Mouse (Mus musculus) hindbrain, embryonic 12.5 days (tissue): ENCODE results near the gene Nlrp1b. TPM values are rescaled to one million over a fixed set of nuclear protein-coding genes. Genes with fewer than 3 reads are reported as not detected.

Source experiments
- ATAC-seq: fragments of 200-750 bp; cut with Nextera tagmentation; 2 replicates; pipeline ENCODE4 v1.8.0; 2017; ENCODE audit warnings: moderate TSS enrichment; ENCODE audit not compliant: low FRiP score
- H3K27ac ChIP-seq: fragments of 300-500 bp; sonication (generic); 2 replicates; pipeline ENCODE4 v1.5.1; 2016; ENCODE audit warnings: mild to moderate bottlenecking
- H3K27me3 ChIP-seq: fragments of 300-500 bp; sonication (generic); 2 replicates; pipeline ENCODE4 v1.6.1; 2016; ENCODE audit warnings: mild to moderate bottlenecking
- H3K36me3 ChIP-seq: fragments of 300-500 bp; sonication (generic); 2 replicates; pipeline ENCODE4 v1.6.1; 2016; ENCODE audit warnings: mild to moderate bottlenecking
- H3K4me1 ChIP-seq: fragments of 300-500 bp; sonication (generic); 2 replicates; pipeline ENCODE4 v1.6.1; 2016
- H3K4me2 ChIP-seq: fragments of 300-500 bp; sonication (generic); replicated peaks from 2 replicates; pipeline ENCODE4 v1.6.1; 2016; ENCODE audit warnings: mild to moderate bottlenecking
- H3K4me3 ChIP-seq: fragments of 300-500 bp; sonication (generic); 2 replicates; pipeline ENCODE4 v1.5.1; 2016; ENCODE audit warnings: mild to moderate bottlenecking
- H3K9ac ChIP-seq: fragments of 300-500 bp; sonication (generic); 2 replicates; pipeline ENCODE4 v1.6.1; 2016; ENCODE audit warnings: mild to moderate bottlenecking, moderate library complexity
- H3K9me3 ChIP-seq: fragments of 300-500 bp; sonication (generic); replicated peaks from 2 replicates; pipeline ENCODE4 v1.6.1; 2016; ENCODE audit warnings: mild to moderate bottlenecking
- WGBS: fragments of 180-500 bp; shearing (Covaris S2); methylation state at CpG from one replicate; pipeline ENCODE4 v1.1.7; 2016; 5-methylcytosine and 5-hydroxymethylcytosine counted together
- polyA plus RNA-seq: library from polyadenylated mRNA; unstranded; fragments of >200 nt; fragmentation: Nextera tagmentation; extraction: Ambion mirVana; gene quantifications from 2 replicates; pipeline ENCODE4 v1.2.1, GENCODE M21; 2016

The Nlrp1b gene
- polyA plus RNA-seq, 1 experiment from 2014 or later = not detected

- Histone ChIP-seq H3K4me2 (no peak overlapping the region), H3K4me1 (no peaks in the 10 kb centered on the region), H3K27me3 (no peaks in the 10 kb centered on the region), H3K36me3 (no peaks in the 10 kb centered on the region), H3K27ac (no peak overlapping the region), H3K9me3 (no peaks in the 10 kb centered on the region), H3K9ac (no peak overlapping the region), H3K4me3 (no peak overlapping the region)
- WGBS = 80% methylated on average over 2 of the region's 2 CpGs
- ATAC-seq = no peak
Observed at GRCm38 (mm10) chr11:71107128-71107527, 123.4 kb downstream of the Nlrp1b start.

GRCm38 (mm10) chr11:71106261-71107021, 124.1 kb downstream of the Nlrp1b start:
- H3K9ac ChIP-seq = no peak overlapping the region
- H3K9me3 ChIP-seq = no peaks in the 10 kb centered on the region
- H3K27ac ChIP-seq = no peak overlapping the region
- no peak overlapping the region for H3K4me3 ChIP-seq
- H3K4me2 ChIP-seq = no peak overlapping the region
- H3K4me1 ChIP-seq = no peaks in the 10 kb centered on the region
- H3K36me3 ChIP-seq = no peaks in the 10 kb centered on the region
- ATAC-seq = no peak
- H3K27me3 ChIP-seq = no peaks in the 10 kb centered on the region

- Histone ChIP-seq H3K27ac (no peak overlapping the region), H3K27me3 (no peaks in the 10 kb centered on the region), H3K9ac (no peak overlapping the region), H3K4me1 (no peaks in the 10 kb centered on the region), H3K36me3 (no peaks in the 10 kb centered on the region), H3K9me3 (no peaks in the 10 kb centered on the region), H3K4me3 (no peak overlapping the region), H3K4me2 (no peak overlapping the region)
- ATAC-seq = no peak
Observed at GRCm38 (mm10) chr11:71103931-71104330, 126.6 kb downstream of the Nlrp1b start.

Other genes starting within 250 kb of the Nlrp1b start
- 204 and 206 TPM in 2 replicates for gene C1qbp, start 247.7 kb downstream of the Nlrp1b start, polyA plus RNA-seq
- 21.3 and 22.3 TPM in 2 replicates for gene Dhx33, start 226.3 kb downstream of the Nlrp1b start, polyA plus RNA-seq
- gene Mis12, start 211.1 kb downstream of the Nlrp1b start, polyA plus RNA-seq = 49.7 and 53.4 TPM in 2 replicates
- 41.1 and 44.8 TPM in 2 replicates for gene Derl2, start 210.9 kb downstream of the Nlrp1b start, polyA plus RNA-seq
- gene 6330403K07Rik, start 197.2 kb downstream of the Nlrp1b start, polyA plus RNA-seq = 417 TPM in 2 replicates
- 0.05 TPM in 1 of 2 replicates, not detected in the other for gene Nlrp1a, start 86.0 kb downstream of the Nlrp1b start, polyA plus RNA-seq